Mouse (Mus musculus) hindbrain, embryonic 14.5 days (tissue): ENCODE measurements around the gene Mterf1a. TPM values are rescaled to one million over a fixed set of nuclear protein-coding genes. Genes with fewer than 3 reads are reported as not detected.
"Not testable (repeated sequence)": the region's sequence is repeated elsewhere in the genome, so short reads cannot be mapped to it uniquely, and the experiment has no call there.

Experiments
- ATAC-seq: fragments of 200-750 bp; cut with Nextera tagmentation; 2 replicates; pipeline ENCODE4 v1.8.0; 2017; ENCODE audit warnings: moderate number of reproducible peaks, mild to moderate bottlenecking, moderate TSS enrichment, moderate library complexity; ENCODE audit not compliant: low FRiP score
- DNase-seq: peaks from one replicate; pipeline ENCODE4 v3.0.0-alpha.2; 2015; ENCODE audit warnings: low spot score
- H3K27ac ChIP-seq: fragments of 300-500 bp; sonication (generic); 2 replicates; pipeline ENCODE4 v1.5.1; 2014; ENCODE audit warnings: mild to moderate bottlenecking, moderate library complexity
- H3K27me3 ChIP-seq: fragments of 300-500 bp; sonication (generic); 2 replicates; pipeline ENCODE4 v1.6.1; 2014; ENCODE audit warnings: mild to moderate bottlenecking, low read length, mixed read lengths; ENCODE audit not compliant: control insufficient read depth, insufficient read depth
- H3K36me3 ChIP-seq: fragments of 300-500 bp; sonication (generic); replicated peaks from 2 replicates; pipeline ENCODE4 v1.6.1; 2014; ENCODE audit not compliant: control insufficient read depth, insufficient read depth
- H3K4me1 ChIP-seq: fragments of 300-500 bp; sonication (generic); replicated peaks from 2 replicates; pipeline ENCODE4 v1.6.1; 2014; ENCODE audit warnings: antibody characterized with exemption, low read length, mixed read lengths; ENCODE audit not compliant: control insufficient read depth, insufficient read depth
- H3K4me2 ChIP-seq: fragments of 300-500 bp; sonication (generic); replicated peaks from 2 replicates; pipeline ENCODE4 v1.6.1; 2014; ENCODE audit warnings: mild to moderate bottlenecking, moderate library complexity
- H3K4me3 ChIP-seq: fragments of 300-500 bp; sonication (generic); replicated peaks from 2 replicates; pipeline ENCODE4 v1.5.1; 2014; ENCODE audit warnings: mild to moderate bottlenecking, low read length
- H3K9ac ChIP-seq: fragments of 300-500 bp; sonication (generic); 2 replicates; pipeline ENCODE4 v1.6.1; 2014
- H3K9me3 ChIP-seq: fragments of 300-500 bp; sonication (generic); 2 replicates; pipeline ENCODE4 v1.6.1; 2016; ENCODE audit warnings: low read length; ENCODE audit not compliant: control insufficient read depth
- WGBS: fragments of 180-500 bp; shearing (Covaris S2); extraction: QIAGEN DNeasy Blood & Tissue Kit; methylation state at CpG from one replicate; pipeline ENCODE4 v1.1.7; 2014; 5-methylcytosine and 5-hydroxymethylcytosine counted together
- polyA plus RNA-seq: library from polyadenylated mRNA; unstranded; fragments of >200 nt; fragmentation: Nextera tagmentation; extraction: Ambion mirVana; gene quantifications from 2 replicates; pipeline ENCODE4 v1.2.1, GENCODE M21; 2014

Mterf1a gene
- polyA plus RNA-seq, result 5.9 and 7.3 TPM in 2 replicates

GRCm38 (mm10) chr5:3893459-3894293 is at the start of gene Mterf1a:
Mterf1a (minus strand) TSS chr5:3893933.
- ATAC-seq (peak; percentile 100), DNase-seq (peak; percentile 45)
- H3K27me3 ChIP-seq, H3K27ac ChIP-seq, H3K9me3 ChIP-seq, H3K36me3 ChIP-seq, H3K4me1 ChIP-seq: not testable (repeated sequence)
- Histone ChIP-seq H3K9ac (peak within 1 kb of the TSS; percentile 59), H3K4me3 (peak within 1 kb of the TSS; percentile 42), H3K4me2 (peak within 1 kb of the TSS; percentile 86)
- 5% methylated on average over 8 of the region's 47 CpGs for WGBS

- not testable (repeated sequence) for H3K27me3 ChIP-seq, H3K9me3 ChIP-seq, H3K27ac ChIP-seq, ATAC-seq, H3K9ac ChIP-seq, H3K4me2 ChIP-seq, DNase-seq, H3K4me1 ChIP-seq, H3K4me3 ChIP-seq
- 58% methylated on average over 4 of the region's 4 CpGs for WGBS
- H3K36me3 ChIP-seq, result peaks cover 11% of the 10 kb centered on the region; the same call in 1 of the 2 replicates
These were observed 49.4 kb upstream of the Mterf1a start for GRCm38 (mm10) chr5:3943169-3943568.

GRCm38 (mm10) chr5:3941240-3941639 is 47.5 kb upstream of the Mterf1a start:
- Histone ChIP-seq H3K27me3 (no peaks in the 10 kb centered on the region), H3K4me3 (no peak overlapping the region), H3K9ac (no peak overlapping the region), H3K36me3 (0 out of 2 replicates have a peak, but pooled peaks cover 10% of the 10 kb centered on the region), H3K9me3 (no peaks in the 10 kb centered on the region), H3K27ac (no peak overlapping the region), H3K4me2 (no peak overlapping the region), H3K4me1 (no peaks in the 10 kb centered on the region)
- 95% methylated on average over 2 of the region's 2 CpGs for WGBS
- ATAC-seq (no peak), DNase-seq (no peak)

- H3K4me2 ChIP-seq, result no peak overlapping the region
- no peaks in the 10 kb centered on the region for H3K9me3 ChIP-seq
- H3K36me3 ChIP-seq, result 0 out of 2 replicates have a peak, but pooled peaks cover 10% of the 10 kb centered on the region
- no peaks in the 10 kb centered on the region for H3K27me3 ChIP-seq
- H3K27ac ChIP-seq, result no peak overlapping the region
- ATAC-seq (no peak; the same call in 1 of the 2 replicates), DNase-seq (no peak)
- no peaks in the 10 kb centered on the region for H3K4me1 ChIP-seq
- no peak overlapping the region for H3K4me3 ChIP-seq
- H3K9ac ChIP-seq, result no peak overlapping the region
- WGBS, result 96% methylated on average over 5 of the region's 5 CpGs
These were observed 45.6 kb upstream of the Mterf1a start for GRCm38 (mm10) chr5:3939335-3939734.

- Histone ChIP-seq H3K9me3 (no peaks in the 10 kb centered on the region), H3K27ac (no peak overlapping the region), H3K36me3 (0 out of 2 replicates have a peak, but pooled peaks cover 10% of the 10 kb centered on the region), H3K9ac (no peak overlapping the region), H3K4me2 (no peak overlapping the region), H3K27me3 (no peaks in the 10 kb centered on the region), H3K4me1 (no peaks in the 10 kb centered on the region), H3K4me3 (no peak overlapping the region)
- no peak for DNase-seq
- no peak for ATAC-seq
- WGBS, result 93% methylated on average over 3 of the region's 3 CpGs
These were observed 45.2 kb upstream of the Mterf1a start for GRCm38 (mm10) chr5:3938905-3939304.

- no peak overlapping the region for H3K9ac ChIP-seq
- H3K36me3 ChIP-seq, result 0 out of 2 replicates have a peak, but pooled peaks cover 4% of the 10 kb centered on the region
- H3K4me3 ChIP-seq, result no peak overlapping the region
- H3K4me1 ChIP-seq, result peaks cover 11% of the 10 kb centered on the region
- H3K27me3 ChIP-seq, result no peaks in the 10 kb centered on the region
- no peaks in the 10 kb centered on the region for H3K9me3 ChIP-seq
- ATAC-seq, result no peak
- no peak overlapping the region for H3K27ac ChIP-seq
- no peak overlapping the region for H3K4me2 ChIP-seq
- no peak for DNase-seq
- 92% methylated on average over 8 of the region's 8 CpGs for WGBS
These were observed 42.2 kb upstream of the Mterf1a start for GRCm38 (mm10) chr5:3935778-3936554.

GRCm38 (mm10) chr5:3935266-3935665 is 41.5 kb upstream of the Mterf1a start:
- Histone ChIP-seq H3K4me1 (peaks cover 18% of the 10 kb centered on the region), H3K36me3 (0 out of 2 replicates have a peak, but pooled peaks cover 4% of the 10 kb centered on the region), H3K9ac (no peak overlapping the region), H3K4me3 (no peak overlapping the region), H3K9me3 (no peaks in the 10 kb centered on the region), H3K27ac (no peak overlapping the region), H3K4me2 (no peak overlapping the region), H3K27me3 (no peaks in the 10 kb centered on the region)
- 95% methylated on average over 5 of the region's 5 CpGs for WGBS
- ATAC-seq, result no peak
- no peak for DNase-seq

GRCm38 (mm10) chr5:3933551-3933950 is 39.8 kb upstream of the Mterf1a start:
- Histone ChIP-seq H3K4me2 (no peak overlapping the region), H3K27ac (no peak overlapping the region), H3K36me3 (0 out of 2 replicates have a peak, but pooled peaks cover 4% of the 10 kb centered on the region), H3K4me1 (peaks cover 28% of the 10 kb centered on the region), H3K9ac (no peak overlapping the region), H3K9me3 (no peaks in the 10 kb centered on the region), H3K4me3 (no peak overlapping the region), H3K27me3 (no peaks in the 10 kb centered on the region)
- ATAC-seq (no peak), DNase-seq (no peak)
- 86% methylated on average over 3 of the region's 3 CpGs for WGBS

- H3K9ac ChIP-seq, result no peak overlapping the region
- 0 out of 2 replicates have a peak overlapping the region, but pooled peaks have one; percentile 2 for H3K4me2 ChIP-seq
- no peak overlapping the region for H3K27ac ChIP-seq
- DNase-seq (no peak), ATAC-seq (no peak)
- no peak overlapping the region for H3K4me3 ChIP-seq
- WGBS, result 91% methylated on average over 3 of the region's 3 CpGs
- no peaks in the 10 kb centered on the region for H3K9me3 ChIP-seq
- peaks cover 35% of the 10 kb centered on the region for H3K4me1 ChIP-seq
- 0 out of 2 replicates have a peak, but pooled peaks cover 4% of the 10 kb centered on the region for H3K36me3 ChIP-seq
- H3K27me3 ChIP-seq, result no peaks in the 10 kb centered on the region
These were observed 37.9 kb upstream of the Mterf1a start for GRCm38 (mm10) chr5:3931636-3932035.
